Mouse (Mus musculus) adrenal gland, postnatal 25 days (tissue): ENCODE measurements around the gene Atxn1. TPM values are rescaled to one million over a fixed set of nuclear protein-coding genes. Genes with fewer than 3 reads are reported as not detected.
A peak's percentile ranks its signal among the peaks of the same experiment; 100 is the strongest.

Source experiments
- DNase-seq: peaks from one replicate; pipeline ENCODE4 v3.0.0; 2021; ENCODE audit warnings: mixed read lengths
- total RNA-seq: library from RNA; stranded (reverse); gene quantifications from 2 replicates; pipeline ENCODE4 v1.2.3, GENCODE M21; 2021

Gene Atxn1
- total RNA-seq, 1 experiment from 2014 or later: 63.2 TPM

- DNase-seq: no peak
These were observed 284.2 kb downstream of the Atxn1 start for GRCm38 (mm10) chr13:45680651-45681050.

GRCm38 (mm10) chr13:45679096-45679495 lies 285.7 kb downstream of the Atxn1 start:
- DNase-seq: no peak

DNA sequence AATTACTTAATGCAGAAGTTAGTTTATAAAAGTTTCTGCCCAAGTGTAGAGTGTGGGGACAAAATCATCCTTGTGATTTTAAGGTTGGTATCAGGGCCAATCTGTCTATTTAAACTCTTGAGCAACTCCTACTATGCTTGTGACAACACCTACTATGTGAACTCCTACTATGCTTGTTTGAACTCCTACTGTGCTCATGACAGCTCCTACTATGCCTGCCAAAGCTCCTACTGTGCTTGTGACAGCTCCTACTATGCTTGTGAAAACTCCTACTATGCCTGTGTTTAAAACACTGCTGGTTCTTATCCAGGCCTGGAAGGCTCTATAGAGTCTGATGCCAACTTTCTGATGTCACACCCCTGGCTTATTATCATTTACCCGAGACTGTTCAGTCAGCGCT lies 292.2 kb downstream of the Atxn1 start:
- no peak for DNase-seq

- no peak for DNase-seq
These were observed 294.8 kb downstream of the Atxn1 start for GRCm38 (mm10) chr13:45669969-45670368.

DNA sequence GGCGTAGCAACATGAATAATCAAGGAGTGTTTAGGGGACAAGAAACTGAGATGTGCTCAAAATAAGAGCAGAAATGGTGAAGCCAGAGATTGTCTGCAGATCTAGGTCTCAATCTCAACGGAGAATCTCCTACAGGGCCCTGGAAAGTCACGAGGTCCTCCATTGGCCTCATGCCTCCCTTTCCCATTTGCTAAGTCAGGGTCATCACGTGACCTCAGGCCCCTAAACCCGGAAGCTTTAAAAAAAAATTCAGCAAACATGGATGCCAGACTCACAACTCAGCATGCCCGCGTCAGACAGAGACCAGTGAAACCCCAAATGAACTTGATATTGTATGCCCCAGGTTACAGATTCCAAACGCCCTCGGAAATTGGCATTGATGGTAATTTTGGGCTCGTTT lies 302.0 kb downstream of the Atxn1 start:
- no peak for DNase-seq

GRCm38 (mm10) chr13:45662216-45662615 lies 302.6 kb downstream of the Atxn1 start:
- DNase-seq: no peak

- DNase-seq: no peak
These were observed 303.3 kb downstream of the Atxn1 start for GRCm38 (mm10) chr13:45661283-45662185.

DNA sequence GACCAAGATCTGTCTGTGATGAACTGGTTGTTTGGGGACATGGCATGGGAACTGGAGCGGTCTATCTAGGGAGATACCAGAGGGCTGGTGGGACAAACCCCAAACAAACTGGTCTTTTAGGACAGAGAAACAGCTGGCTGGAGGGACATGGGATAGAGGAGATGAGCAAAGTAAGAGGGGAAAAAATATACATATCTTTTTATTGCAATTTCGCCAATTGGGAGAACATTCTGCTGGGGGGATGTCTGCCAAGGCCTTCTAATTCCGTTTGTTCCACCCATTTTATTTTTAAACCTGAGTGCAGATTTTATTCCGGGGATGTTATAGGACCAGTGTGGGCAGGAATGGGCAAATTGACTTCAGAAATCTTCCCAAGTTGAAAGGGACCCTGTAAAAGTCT lies 305.0 kb downstream of the Atxn1 start:
- no peak for DNase-seq

GRCm38 (mm10) chr13:45658343-45658742 lies 306.5 kb downstream of the Atxn1 start:
- no peak for DNase-seq

DNA sequence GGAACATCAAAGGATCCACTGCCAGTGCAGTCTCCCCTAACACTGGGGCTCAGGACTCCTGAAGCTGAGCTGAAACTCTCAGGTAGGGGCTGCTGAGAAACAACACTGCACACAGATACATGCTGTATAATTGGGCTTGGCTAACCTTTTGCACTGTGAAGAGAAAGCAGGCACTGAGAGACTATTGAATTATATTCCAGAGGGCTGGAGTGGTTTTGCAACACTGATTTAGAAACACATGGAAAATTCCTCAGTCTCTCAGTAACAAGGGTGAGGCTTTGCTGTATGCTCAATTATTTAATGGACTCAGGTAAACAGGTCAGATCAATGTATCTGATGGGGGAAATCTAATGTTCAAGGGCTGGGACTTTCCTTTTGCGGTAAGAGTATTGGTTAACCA lies 307.6 kb downstream of the Atxn1 start:
- no peak for DNase-seq

GRCm38 (mm10) chr13:45651652-45652241 lies 313.1 kb downstream of the Atxn1 start:
- DNase-seq: no peak

GRCm38 (mm10) chr13:45649197-45649812 lies 315.5 kb downstream of the Atxn1 start:
- DNase-seq: no peak

DNA sequence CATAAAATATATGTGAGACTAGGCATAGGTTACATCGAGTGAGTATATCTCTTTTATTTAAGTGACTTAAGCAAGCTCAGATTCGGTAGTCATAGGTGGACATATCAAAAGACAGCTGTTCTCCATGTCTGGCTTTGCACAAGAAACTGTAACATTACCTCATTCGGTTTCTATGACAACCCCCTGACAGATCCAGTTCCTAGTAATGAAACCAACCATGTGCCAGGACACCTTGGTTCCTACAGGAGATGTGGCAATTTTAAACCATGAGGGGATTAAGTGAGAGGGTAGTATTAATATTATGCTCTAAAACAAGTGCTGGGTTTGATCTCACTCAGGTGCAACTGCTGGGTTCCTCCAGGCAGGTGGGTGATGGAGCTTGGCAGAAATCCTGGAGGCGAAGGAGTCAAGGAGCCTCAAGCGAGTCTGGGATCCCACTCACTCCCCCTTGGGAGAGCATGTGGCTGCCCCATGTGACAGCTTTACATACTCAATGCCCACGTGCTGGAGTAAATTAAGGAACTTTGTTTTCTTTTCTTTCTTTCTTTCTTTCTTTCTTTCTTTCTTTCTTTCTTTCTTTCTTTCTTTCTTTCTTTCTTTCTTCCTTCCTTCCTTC lies 320.9 kb downstream of the Atxn1 start:
- DNase-seq: no peak

GRCm38 (mm10) chr13:45642913-45643312 lies 321.9 kb downstream of the Atxn1 start:
- DNase-seq: no peak

- DNase-seq: no peak
These were observed 324.4 kb downstream of the Atxn1 start for GRCm38 (mm10) chr13:45640431-45640830.

- DNase-seq: no peak
These were observed 326.5 kb downstream of the Atxn1 start for GRCm38 (mm10) chr13:45638281-45638680.

GRCm38 (mm10) chr13:45637324-45637723 lies 327.5 kb downstream of the Atxn1 start:
- peak; percentile 38 for DNase-seq

DNA sequence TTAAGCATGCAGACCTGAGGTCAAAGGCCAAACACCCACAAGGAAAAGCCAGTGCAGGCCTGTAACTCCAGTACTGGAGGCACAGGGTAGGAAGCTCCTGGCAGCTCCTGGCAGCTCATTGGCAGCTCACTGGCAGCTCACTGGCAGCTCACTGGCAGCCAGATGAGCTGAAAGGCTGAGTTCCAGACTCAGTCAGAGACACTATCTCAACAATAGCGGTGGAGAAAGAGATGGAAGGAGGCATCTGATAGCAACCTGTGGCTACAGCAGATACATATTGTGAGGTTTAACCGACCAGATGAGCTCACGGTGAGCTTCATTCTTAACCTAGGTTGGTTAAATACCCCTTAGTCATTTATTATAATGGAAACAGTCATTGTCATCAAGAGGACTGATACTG lies 328.4 kb downstream of the Atxn1 start:
- no peak for DNase-seq

- no peak for DNase-seq
These were observed 330.9 kb downstream of the Atxn1 start for GRCm38 (mm10) chr13:45633918-45634317.

DNA sequence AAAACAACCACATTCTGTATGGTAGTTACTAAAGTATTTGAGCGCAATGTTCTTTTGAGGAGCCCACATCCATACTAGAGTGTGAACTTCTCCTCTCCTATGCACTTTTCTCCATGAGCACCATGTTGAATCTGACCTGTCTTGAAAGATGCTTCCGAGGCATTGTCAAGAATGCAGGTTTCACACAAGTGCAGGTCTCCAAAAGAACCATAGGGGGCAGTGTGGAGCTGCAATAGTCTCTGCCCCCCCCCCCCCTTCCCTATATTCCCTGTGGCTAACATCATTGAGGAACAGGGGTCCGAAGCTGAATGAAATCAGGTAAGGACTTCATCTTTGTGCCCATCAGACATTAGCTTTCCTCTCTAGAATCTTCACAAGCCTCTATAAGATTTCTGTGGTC lies 332.7 kb downstream of the Atxn1 start:
- DNase-seq: no peak

GRCm38 (mm10) chr13:45630518-45631290 lies 334.1 kb downstream of the Atxn1 start:
- DNase-seq: no peak

DNA sequence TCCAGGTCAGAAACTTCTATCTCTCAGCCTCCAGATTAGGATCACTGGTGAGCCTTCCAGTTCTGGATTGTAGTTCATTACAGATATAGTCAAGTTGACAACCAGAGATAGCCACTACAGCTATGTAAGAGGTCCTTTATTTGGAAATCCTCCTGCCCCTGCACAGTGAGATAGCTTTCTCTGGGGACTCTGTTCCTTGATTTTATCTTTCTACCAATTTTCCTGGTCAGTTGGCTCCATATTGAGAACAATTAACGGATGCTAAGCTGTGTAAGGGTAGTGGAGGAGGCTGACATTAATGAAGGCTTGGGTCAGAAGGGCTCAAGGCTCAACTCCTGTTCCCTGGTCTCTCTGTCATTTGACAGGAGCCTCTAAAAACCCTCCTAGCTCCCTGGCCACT lies 335.1 kb downstream of the Atxn1 start:
- DNase-seq: no peak
